Mouse (Mus musculus): Measurements from ENCODE around the gene Tceanc2.
A peak's percentile ranks its signal among the peaks of the same experiment; 100 is the strongest.

The Tceanc2 gene

DNA sequence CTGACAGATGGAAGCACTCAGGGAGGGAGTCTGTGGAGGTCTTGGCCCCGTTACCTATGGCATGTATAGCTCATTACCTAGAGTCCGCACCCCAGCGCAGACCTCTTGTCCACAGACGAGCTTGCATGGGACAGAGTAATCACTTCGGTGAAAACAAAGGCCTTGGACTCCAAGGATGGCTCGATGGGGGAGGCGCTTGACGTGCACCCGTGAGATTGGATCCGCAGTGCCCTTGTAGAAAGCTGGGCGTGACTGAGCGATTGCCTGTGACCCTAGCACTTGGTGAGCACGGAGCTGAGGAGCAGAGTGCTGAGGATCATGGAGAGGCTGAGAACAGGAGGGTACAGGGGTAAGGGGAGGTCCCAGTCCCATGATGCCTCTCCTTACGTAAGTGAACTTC, 87.2 kb downstream of the Tceanc2 start:
- no peak for DNase-seq (ENCODE audit: low spot score in 2 of 2)

GRCm38 (mm10) chr4:107084858-107085257, 94.1 kb downstream of the Tceanc2 start:
- peak; percentile 81 for DNase-seq (ENCODE audit: low spot score in 2 of 2)

- peak in 1 of 2 experiments; percentile 22 for DNase-seq (ENCODE audit: low spot score in 2 of 2)
These were observed 94.6 kb downstream of the Tceanc2 start for GRCm38 (mm10) chr4:107084343-107084742.
